Mouse (Mus musculus): ENCODE results near the gene Borcs5. TPM values are rescaled to one million over a fixed set of nuclear protein-coding genes. Genes with fewer than 3 reads are reported as not detected.

Borcs5 gene
- 20.0 and 20.1 TPM in 2 replicates for polyA plus RNA-seq (2015; fragmentation: Nextera tagmentation; extraction: Ambion mirVana)

- H3K9ac ChIP-seq (ENCODE audit: low read depth, low read length): no peak within 1 kb of the TSS
- H3K9me3 ChIP-seq (replicated peaks; ENCODE audit: low read length): no peaks in the 10 kb centered on the region
- WGBS: 89% methylated on average over 3 of the region's 3 CpGs
- DNase-seq (ENCODE audit: low spot score): no peak
- no peak within 1 kb of the TSS for H3K27ac ChIP-seq
- H3K4me2 ChIP-seq (ENCODE audit: low read length): no peak within 1 kb of the TSS
- H3K36me3 ChIP-seq (ENCODE audit: insufficient read depth, low read length): no peaks in the 10 kb centered on the region
- ATAC-seq (replicated peaks; ENCODE audit: low FRiP score, low read depth): no peak
- H3K4me1 ChIP-seq (replicated peaks; ENCODE audit: insufficient read depth, low read length): no peaks in the 10 kb centered on the region
- H3K27me3 ChIP-seq (ENCODE audit: insufficient read depth, low read length): no peaks in the 10 kb centered on the region
- no peak within 1 kb of the TSS for H3K4me3 ChIP-seq (replicated peaks; ENCODE audit: low read depth, low read length)
- TF ChIP-seq CTCF (IDR thresholded peaks at IDR 0.05; ENCODE audit: low read depth): no peak
Observed at GRCm38 (mm10) chr6:134639210-134639609, at the start of gene Borcs5. Gene Borcs5 (plus strand): TSS chr6:134639510.

- WGBS: 86% methylated on average over 2 of the region's 2 CpGs
- no peak overlapping the region for H3K27ac ChIP-seq
- no peak overlapping the region for H3K4me2 ChIP-seq (ENCODE audit: low read length)
- H3K4me3 ChIP-seq (replicated peaks; ENCODE audit: low read depth, low read length): no peak overlapping the region
- ATAC-seq (replicated peaks; ENCODE audit: low FRiP score, low read depth): no peak; the same call in 1 of the 2 replicates
- no peaks in the 10 kb centered on the region for H3K9me3 ChIP-seq (replicated peaks; ENCODE audit: low read length)
- H3K4me1 ChIP-seq (replicated peaks; ENCODE audit: insufficient read depth, low read length): no peaks in the 10 kb centered on the region; the same call in 1 of the 2 replicates
- no peak for TF ChIP-seq CTCF (IDR thresholded peaks at IDR 0.05; ENCODE audit: low read depth)
- DNase-seq (ENCODE audit: low spot score): no peak
- no peak overlapping the region for H3K9ac ChIP-seq (ENCODE audit: low read depth, low read length)
- H3K27me3 ChIP-seq (ENCODE audit: insufficient read depth, low read length): no peaks in the 10 kb centered on the region
- H3K36me3 ChIP-seq (ENCODE audit: insufficient read depth, low read length): no peaks in the 10 kb centered on the region
Observed at GRCm38 (mm10) chr6:134591614-134592013, 47.7 kb upstream of the Borcs5 start.

GRCm38 (mm10) chr6:134594569-134595442 lies 44.5 kb upstream of the Borcs5 start:
- 51% methylated on average over 20 of the region's 21 CpGs for WGBS
- TF ChIP-seq CTCF (IDR thresholded peaks at IDR 0.05; ENCODE audit: low read depth): no peak
- ATAC-seq (replicated peaks; ENCODE audit: low FRiP score, low read depth) (peak; percentile 67; the same call in 1 of the 2 replicates), DNase-seq (ENCODE audit: low spot score) (peak; percentile 72)
- peak overlapping the region; percentile 25 for H3K4me2 ChIP-seq (ENCODE audit: low read length)
- H3K4me3 ChIP-seq (replicated peaks; ENCODE audit: low read depth, low read length): no peak overlapping the region
- no peaks in the 10 kb centered on the region for H3K9me3 ChIP-seq (replicated peaks; ENCODE audit: low read length)
- H3K27ac ChIP-seq: peak overlapping the region; percentile 3; the same call in 1 of the 2 replicates
- H3K36me3 ChIP-seq (ENCODE audit: insufficient read depth, low read length): no peaks in the 10 kb centered on the region
- H3K4me1 ChIP-seq (replicated peaks; ENCODE audit: insufficient read depth, low read length): no peaks in the 10 kb centered on the region; the same call in 1 of the 2 replicates
- no peak overlapping the region for H3K9ac ChIP-seq (ENCODE audit: low read depth, low read length)
- H3K27me3 ChIP-seq (ENCODE audit: insufficient read depth, low read length): no peaks in the 10 kb centered on the region

DNA sequence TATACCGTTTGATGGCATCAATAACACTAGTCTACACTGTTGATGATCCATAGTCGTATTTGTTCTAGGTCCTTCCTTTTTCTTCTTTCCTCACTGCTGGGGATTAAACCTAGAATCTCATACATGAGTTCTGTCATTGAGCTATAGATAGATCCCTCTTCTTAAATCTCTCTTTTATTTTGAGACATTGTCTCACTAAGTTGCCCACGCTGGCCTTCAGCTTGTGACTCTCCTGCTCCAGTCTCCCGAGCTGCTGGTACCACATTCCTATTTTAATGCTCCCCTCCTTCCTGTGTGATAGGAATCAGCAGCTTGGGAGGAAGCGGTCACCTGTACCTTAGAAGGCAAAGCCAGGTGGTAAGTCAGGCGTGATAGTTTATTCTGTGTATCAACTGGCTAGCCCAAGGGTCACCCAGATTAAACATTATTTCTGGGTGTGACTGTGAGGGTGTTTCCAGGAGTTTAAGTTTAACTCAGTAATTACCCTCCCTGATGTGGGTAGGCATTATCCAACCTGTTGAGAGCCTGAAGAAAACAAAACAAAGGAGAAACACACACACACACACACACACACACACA lies 41.6 kb upstream of the Borcs5 start:
- WGBS: 61% methylated on average over 6 of the region's 6 CpGs
- Histone ChIP-seq H3K9ac (ENCODE audit: low read depth, low read length) (no peak overlapping the region), H3K4me3 (replicated peaks; ENCODE audit: low read depth, low read length) (no peak overlapping the region), H3K4me2 (ENCODE audit: low read length) (no peak overlapping the region), H3K27ac (peak overlapping the region; percentile 62), H3K27me3 (ENCODE audit: insufficient read depth, low read length) (no peaks in the 10 kb centered on the region), H3K36me3 (ENCODE audit: insufficient read depth, low read length) (no peaks in the 10 kb centered on the region), H3K4me1 (replicated peaks; ENCODE audit: insufficient read depth, low read length) (peaks cover 11% of the 10 kb centered on the region), H3K9me3 (replicated peaks; ENCODE audit: low read length) (no peaks in the 10 kb centered on the region)
- TF ChIP-seq CTCF (IDR thresholded peaks at IDR 0.05; ENCODE audit: low read depth): no peak
- ATAC-seq (replicated peaks; ENCODE audit: low FRiP score, low read depth): peak; percentile 73
- peak; percentile 56 for DNase-seq (ENCODE audit: low spot score)

DNA sequence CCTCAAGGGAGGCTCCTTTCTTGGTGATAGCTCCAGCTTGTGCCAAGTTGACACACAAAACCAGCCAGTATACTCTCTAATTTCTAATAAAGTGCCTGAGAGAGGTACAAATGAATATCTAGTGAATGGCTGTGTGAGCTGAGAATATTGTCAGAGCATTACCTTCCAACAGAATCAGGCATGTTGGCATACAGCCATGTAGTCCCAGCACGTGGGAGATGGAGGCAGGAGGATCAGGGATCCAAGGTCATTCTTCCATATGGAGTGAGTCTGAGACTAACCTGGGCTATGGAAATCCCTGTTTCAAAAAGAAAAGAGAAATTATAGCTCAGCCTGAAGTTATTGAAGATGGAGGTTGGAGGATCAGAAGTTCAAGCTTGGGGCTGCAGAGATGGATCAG lies 40.1 kb upstream of the Borcs5 start:
- ATAC-seq (replicated peaks; ENCODE audit: low FRiP score, low read depth): no peak
- WGBS: 41% methylated on average over 1 of the region's 1 CpGs
- no peak for DNase-seq (ENCODE audit: low spot score)
- Histone ChIP-seq H3K9me3 (replicated peaks; ENCODE audit: low read length) (no peaks in the 10 kb centered on the region), H3K4me2 (ENCODE audit: low read length) (no peak overlapping the region), H3K27ac (0 out of 2 replicates have a peak overlapping the region, but pooled peaks have one; percentile 15), H3K9ac (ENCODE audit: low read depth, low read length) (no peak overlapping the region), H3K4me3 (replicated peaks; ENCODE audit: low read depth, low read length) (no peak overlapping the region), H3K36me3 (ENCODE audit: insufficient read depth, low read length) (no peaks in the 10 kb centered on the region), H3K4me1 (replicated peaks; ENCODE audit: insufficient read depth, low read length) (peaks cover 11% of the 10 kb centered on the region), H3K27me3 (ENCODE audit: insufficient read depth, low read length) (no peaks in the 10 kb centered on the region)
- no peak for TF ChIP-seq CTCF (IDR thresholded peaks at IDR 0.05; ENCODE audit: low read depth)

- Histone ChIP-seq H3K4me1 (replicated peaks; ENCODE audit: insufficient read depth, low read length) (peaks cover 11% of the 10 kb centered on the region), H3K4me3 (replicated peaks; ENCODE audit: low read depth, low read length) (no peak overlapping the region), H3K36me3 (ENCODE audit: insufficient read depth, low read length) (no peaks in the 10 kb centered on the region), H3K9me3 (replicated peaks; ENCODE audit: low read length) (no peaks in the 10 kb centered on the region), H3K27ac (peak overlapping the region; percentile 82), H3K4me2 (ENCODE audit: low read length) (no peak overlapping the region), H3K27me3 (ENCODE audit: insufficient read depth, low read length) (no peaks in the 10 kb centered on the region), H3K9ac (ENCODE audit: low read depth, low read length) (no peak overlapping the region)
- 54% methylated on average over 7 of the region's 7 CpGs for WGBS
- TF ChIP-seq CTCF (IDR thresholded peaks at IDR 0.05; ENCODE audit: low read depth): no peak
- DNase-seq (ENCODE audit: low spot score): no peak
- ATAC-seq (replicated peaks; ENCODE audit: low FRiP score, low read depth): no peak
Observed at GRCm38 (mm10) chr6:134601130-134601529, 38.2 kb upstream of the Borcs5 start.

All from kidney, postnatal 0 days (tissue).